Mouse (Mus musculus): ENCODE data around the gene Gm49368.

Gm49368 gene

GRCm38 (mm10) chr7:128058576-128058975, 3.9 kb upstream of the Gm49368 start:
- no peak for DNase-seq

DNA sequence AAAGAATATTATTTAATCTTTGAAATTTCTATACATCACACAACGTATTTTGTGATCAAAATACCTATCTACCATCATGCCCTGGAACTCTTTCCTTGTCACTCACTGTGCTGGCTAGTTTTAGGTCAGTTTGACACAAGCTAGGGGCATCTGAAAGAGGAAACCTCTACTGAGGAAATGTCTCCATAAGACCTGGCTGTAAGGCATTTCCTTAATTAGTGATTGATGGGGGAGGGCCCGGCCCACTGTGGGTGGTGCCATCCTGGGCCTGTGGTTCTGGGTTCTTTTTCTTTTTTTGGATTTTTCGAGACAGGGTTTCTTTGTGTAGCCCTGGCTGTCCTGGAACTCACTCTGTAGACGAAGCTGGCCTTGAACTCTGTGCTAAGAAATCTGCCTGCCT, 3.4 kb upstream of the Gm49368 start:
- no peak for DNase-seq

- no peak for DNase-seq
Measured at GRCm38 (mm10) chr7:128063211-128063781, 813 bp downstream of the Gm49368 start.

GRCm38 (mm10) chr7:128065547-128065946, 3.1 kb downstream of the Gm49368 start:
- no peak for DNase-seq

DNA sequence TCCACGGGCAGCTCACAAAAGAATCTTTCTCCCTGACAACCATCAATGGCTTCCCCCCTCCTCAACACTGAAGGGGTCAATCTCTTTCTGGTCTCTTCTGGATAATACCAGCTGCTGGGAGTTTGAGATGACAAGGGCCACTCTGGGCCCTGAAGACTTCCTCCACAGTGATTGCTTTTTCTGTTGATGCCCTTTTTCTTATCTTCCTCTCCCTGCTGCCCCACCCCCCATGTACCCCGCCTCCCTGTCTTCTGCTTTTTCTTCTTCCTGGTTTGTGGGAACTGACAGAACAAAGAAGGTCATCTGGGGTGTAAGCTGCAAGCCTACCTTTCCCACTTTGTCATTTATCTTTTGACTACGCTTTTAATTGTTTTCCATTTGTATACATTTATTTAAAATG, 5.4 kb downstream of the Gm49368 start:
- DNase-seq = no peak

GRCm38 (mm10) chr7:128069844-128070243, 7.4 kb downstream of the Gm49368 start:
- no peak for DNase-seq

- no peak for DNase-seq
Measured at GRCm38 (mm10) chr7:128071816-128072215, 9.3 kb downstream of the Gm49368 start.

DNA sequence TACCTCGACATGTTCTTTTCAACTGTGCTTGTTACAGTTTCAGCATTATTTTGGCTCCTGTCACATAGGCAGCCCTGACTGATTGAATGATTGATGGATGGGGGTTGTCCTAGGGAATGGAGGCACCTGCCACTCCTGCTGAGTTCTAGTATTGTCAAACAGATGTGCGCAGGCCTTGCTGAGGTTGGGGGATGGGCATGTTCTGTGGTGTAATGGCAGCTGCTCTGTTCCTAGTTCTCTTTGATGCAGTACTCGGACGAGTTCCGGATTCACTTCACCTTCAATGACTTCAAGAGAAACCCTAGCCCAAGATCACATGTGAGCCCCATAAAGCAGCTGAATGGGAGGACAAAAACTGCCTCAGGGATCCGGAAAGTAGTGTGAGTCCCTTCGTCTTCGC, 17.5 kb downstream of the Gm49368 start:
- no peak for DNase-seq

DNA sequence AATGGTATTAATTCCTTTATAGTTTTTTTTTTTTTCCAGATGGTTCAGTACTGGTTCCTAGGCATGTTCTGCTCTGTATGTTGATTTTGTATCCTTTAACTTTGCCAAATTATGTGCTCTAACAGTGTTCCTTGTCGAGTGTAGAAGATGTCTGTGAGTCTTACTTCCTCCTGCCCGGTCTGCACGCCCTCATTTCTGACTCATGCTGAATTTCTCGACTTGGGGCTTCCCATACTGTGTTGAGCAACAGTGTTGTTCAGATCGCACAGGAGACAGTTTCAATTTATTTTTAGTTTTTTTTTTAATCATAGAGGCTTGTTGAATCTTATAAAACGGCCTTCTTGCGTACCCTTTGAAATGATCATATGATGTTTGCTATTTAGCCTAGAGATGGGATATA, 26.7 kb downstream of the Gm49368 start:
- no peak for DNase-seq

DNA sequence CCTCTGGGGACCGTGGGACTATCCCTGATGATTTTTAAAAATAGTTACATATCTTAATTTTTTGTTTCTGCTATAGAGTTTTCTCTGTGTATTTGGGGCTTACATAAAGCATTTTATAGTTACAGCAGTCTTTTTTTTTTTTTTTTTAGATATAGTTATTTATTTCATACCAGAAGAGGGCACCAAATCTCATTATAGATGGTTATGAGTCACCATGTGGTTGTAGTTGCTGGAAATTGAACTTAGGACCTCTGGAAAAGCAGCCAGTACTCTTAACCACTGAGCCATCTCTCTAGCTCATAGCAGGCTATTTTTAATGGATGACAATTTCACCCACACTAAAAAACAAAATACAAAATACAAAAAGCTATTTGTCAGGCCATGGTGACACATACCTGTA, 35.7 kb downstream of the Gm49368 start:
- no peak for DNase-seq

DNA sequence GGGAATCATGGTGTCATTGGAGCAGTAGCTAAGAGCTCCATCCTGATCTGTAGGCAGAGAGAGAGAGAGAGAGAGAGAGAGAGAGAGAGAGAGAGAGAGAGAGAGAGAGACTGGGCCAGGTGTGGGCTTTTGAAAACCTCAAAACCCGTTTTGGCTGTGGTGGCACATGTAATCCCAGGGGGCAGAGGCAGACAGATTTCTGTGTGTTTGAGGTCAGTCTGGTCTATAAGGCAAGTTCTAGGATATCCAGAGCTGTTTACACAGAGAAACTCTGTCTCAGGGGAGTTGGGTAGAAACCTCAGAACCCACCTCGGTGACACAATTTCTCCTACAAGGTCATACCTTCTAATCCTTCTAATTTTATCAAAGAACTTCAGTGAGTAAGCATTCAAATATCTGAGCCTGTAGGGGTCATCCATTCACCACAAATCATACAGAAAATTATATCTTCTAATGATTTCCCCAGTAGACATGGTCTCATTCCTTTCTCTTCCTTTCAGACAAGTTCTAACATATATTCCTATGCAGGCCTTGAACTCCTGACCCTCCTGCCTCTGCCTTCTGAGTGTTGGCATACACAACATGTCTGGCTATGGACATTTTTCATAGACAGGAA, 38.4 kb downstream of the Gm49368 start:
- no peak for DNase-seq

DNA sequence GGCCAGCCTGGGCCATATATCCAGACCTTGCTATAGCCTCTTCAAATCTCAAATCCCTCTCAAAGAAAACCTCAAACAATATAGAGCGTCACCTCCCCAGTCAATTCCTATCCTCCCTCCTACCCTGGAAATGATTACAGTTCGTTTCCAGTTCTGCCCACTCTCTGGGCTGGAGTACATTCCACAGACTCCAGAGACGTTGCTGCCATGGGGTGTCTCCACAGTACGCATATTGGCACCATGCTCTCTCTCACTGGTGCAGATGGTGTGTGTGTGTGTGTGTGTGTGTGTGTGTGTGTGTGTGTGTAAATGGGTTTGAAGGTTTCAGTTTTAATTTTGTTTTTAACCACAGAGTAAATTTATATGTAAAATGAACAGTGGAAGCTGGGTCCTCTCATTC, 42.8 kb downstream of the Gm49368 start:
- no peak for DNase-seq

DNA sequence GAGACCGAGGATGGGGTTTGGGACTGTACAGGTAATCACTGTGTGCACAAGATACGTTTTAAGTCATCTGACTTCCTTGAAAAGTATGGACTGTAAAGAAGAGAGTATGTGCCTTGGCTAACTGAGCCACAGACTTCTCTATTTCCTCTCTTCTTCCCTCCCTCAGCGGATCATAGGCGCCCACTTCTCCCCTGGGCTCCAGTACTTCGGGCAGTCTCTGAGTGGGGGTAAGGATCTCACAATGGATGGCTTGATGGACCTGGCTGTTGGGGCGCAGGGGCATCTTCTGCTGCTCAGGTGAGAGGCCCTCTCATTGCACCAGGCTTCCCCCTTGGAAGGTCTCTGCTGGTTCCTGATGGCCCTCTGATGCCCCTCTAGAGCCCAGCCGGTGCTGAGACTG, 45.0 kb downstream of the Gm49368 start:
- no peak for DNase-seq

GRCm38 (mm10) chr7:128110314-128110713, 47.8 kb downstream of the Gm49368 start:
- DNase-seq = no peak

DNA sequence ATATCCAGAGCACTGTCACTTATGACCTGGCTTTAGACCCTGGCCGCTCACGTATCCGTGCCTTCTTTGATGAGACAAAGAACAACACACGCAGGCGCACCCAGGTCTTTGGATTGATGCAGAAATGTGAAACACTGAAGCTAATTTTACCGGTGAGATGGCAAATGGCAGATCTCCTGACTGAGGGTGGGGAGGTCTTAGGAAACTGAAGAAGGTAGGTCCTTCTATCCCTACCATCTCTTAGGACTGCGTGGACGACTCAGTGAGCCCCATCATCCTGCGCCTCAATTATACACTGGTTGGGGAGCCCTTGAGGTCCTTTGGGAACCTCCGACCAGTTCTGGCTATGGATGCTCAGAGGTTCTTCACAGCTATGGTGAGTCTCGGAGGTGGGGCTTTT, 49.6 kb downstream of the Gm49368 start:
- DNase-seq = no peak

DNA sequence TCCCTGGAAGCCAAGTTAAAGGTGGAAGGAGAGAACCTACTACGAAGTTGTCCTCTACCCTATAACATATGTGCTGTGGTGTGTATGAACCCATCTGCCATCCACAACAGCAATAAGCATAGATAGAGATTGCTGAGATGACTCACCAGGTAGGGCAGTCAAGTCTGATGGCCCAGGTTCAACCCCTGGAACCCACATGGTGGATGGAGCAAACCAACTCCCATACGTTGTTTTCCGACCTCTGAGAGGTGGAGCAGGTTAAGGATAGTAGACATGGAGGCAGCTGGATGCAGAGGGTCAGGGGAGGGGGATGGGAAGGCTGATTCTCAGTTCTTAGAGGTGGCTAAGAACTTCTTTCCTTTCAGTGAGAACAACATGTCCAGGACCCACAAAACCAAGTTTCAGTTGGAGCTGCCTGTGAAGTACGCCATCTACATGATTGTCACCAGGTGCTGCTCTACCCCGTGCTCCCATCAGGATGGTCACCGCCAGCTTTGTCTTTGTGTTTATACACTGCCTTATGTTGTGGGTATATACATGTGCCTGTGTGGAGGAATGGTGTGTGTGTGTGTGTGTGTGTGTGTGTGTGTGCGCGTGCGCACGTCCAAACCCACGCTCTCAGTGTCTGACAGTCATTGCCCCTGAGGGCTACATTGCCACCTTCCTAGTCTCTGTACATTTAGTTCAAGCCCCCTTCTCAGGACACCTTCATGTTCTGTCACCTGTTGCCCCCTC, 52.1 kb downstream of the Gm49368 start:
- DNase-seq = no peak

DNA sequence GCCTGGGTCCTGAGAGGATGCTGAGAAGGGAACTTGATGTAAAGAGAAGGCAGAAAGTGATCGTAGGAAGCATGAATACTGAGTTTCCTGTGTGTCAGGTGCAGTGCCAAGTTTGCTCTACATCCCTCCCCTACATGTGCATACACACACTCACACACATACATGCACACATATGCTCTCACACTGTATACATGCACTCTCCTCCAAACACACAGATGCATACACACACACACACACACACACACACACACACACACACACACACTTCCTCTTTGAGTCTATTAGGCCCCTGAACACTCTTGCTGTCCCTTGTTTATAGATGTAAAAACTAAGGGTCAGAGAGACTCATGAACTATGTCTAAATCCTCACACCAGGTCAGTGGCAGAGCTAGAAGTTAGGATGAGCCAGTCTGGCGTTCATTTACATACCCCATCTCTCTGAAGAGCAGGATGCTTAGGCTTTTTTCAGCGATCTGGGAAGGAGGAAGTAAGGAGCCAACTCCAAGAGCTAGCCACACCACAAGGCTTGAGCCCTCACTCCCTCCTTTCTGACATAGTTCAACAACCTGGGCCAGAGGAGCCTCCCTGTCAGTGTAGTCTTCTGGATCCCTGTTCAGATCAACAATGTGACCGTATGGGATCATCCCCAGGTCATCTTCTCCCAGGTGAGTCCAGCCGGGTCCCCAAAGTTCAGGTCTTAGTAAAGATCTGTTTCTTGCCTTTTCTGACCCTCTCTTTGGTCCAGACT, 52.9 kb downstream of the Gm49368 start:
- no peak for DNase-seq

GRCm38 (mm10) chr7:128116396-128116795, 53.9 kb downstream of the Gm49368 start:
- no peak for DNase-seq

GRCm38 (mm10) chr7:128119726-128120490, 57.4 kb downstream of the Gm49368 start:
- DNase-seq = no peak

DNA sequence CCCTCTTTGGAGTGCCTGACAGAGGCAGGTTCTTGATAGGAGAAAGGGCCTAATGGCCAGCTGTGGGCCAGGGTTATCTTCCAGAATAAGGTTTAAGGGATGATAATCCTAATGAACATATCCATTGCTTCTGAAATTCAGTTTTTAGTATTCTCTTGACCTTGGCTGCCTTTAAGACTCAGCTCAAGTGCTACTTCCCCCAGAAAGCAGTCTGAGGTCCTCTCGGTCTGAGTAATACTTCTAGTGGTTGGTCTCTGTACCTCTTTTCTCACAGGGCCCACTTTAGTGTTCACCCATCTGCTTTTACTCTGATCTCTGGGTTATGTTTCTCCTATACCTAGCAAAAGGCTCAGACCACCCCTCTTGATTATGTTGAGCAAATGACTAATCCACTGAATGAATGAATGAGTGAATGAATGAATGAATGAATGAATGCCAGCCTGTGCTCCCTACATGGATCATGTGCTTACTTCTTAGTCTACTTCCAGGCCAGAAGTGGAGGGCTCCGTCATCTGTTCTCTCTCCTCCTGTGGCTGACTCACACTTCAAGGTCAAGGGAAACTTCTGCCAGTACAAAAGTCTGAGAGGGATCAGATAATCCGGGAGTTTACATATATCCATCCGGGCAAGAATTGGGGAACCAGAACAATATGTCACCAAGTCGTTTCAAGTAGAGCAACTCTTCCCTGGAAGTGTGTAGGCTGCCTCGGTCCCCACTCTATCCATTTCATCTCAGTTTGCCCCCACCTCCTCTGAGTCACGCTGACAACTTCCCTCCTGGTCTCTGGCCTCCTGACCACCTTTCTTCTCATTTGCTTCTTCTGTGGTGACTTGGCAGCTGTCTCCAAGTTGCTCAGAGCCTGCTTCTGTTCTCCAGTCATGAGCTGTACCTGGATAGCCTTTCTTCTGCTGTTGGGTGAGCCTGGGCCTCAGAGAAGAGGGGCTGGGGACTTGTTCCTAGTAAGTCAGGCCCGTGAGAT, 66.5 kb downstream of the Gm49368 start, which contains the start of gene Itgax:
TSS of gene Itgax (plus strand) at position 807 of the 980 bp plus-strand sequence.
- DNase-seq = no peak

GRCm38 (mm10) chr7:128132148-128132547, 69.7 kb downstream of the Gm49368 start:
- no peak for DNase-seq

GRCm38 (mm10) chr7:128133596-128133995, 71.1 kb downstream of the Gm49368 start:
- DNase-seq = no peak

Data from kidney, postnatal 10 days (tissue).